Mouse (Mus musculus) G1E (cell line): ENCODE results near the gene Fhit.

Source experiments
- CTCF ChIP-seq: IDR thresholded peaks from 2 replicates; pipeline ENCODE4 v1.5.1; 2012; ENCODE audit warnings: low read depth, low read length, inconsistent platforms, mixed read lengths
- GATA1 ChIP-seq: IDR thresholded peaks from 2 replicates; pipeline ENCODE4 v1.6.1; 2012; ENCODE audit warnings: borderline replicate concordance, low read length, inconsistent platforms, mixed read lengths
- POLR2AphosphoS5 ChIP-seq: IDR thresholded peaks from 2 replicates; pipeline ENCODE4 v1.6.1; 2012; ENCODE audit warnings: low read depth, low read length, inconsistent platforms; ENCODE audit not compliant: insufficient replicate concordance

- TF ChIP-seq CTCF (no peak), POLR2AphosphoS5 (no peak), GATA1 (no peak)
Measured at GRCm38 (mm10) chr14:10305286-10305685, 856.5 kb downstream of the Fhit start.
